Mouse (Mus musculus): Measurements from ENCODE around the gene Ormdl2. TPM values are rescaled to one million over a fixed set of nuclear protein-coding genes. Genes with fewer than 3 reads are reported as not detected.

Ormdl2 gene
- total and polyA plus RNA-seq, 2 experiments from 2014 or later = 11.1 to 15.6 TPM

GRCm38 (mm10) chr10:128802956-128803355 lies 18.5 kb downstream of the Ormdl2 start:
- DNase-seq (ENCODE audit: low spot score) (no peak), ATAC-seq (ENCODE audit: low FRiP score) (no peak)
- Histone ChIP-seq H3K9ac (replicated peaks; ENCODE audit: low read length, poor library complexity, severe bottlenecking) (no peak overlapping the region), H3K27me3 (ENCODE audit: insufficient read depth, low read length) (no peaks in the 10 kb centered on the region), H3K4me1 (ENCODE audit: insufficient read depth, low read length) (peaks cover 20% of the 10 kb centered on the region), H3K4me2 (ENCODE audit: low read depth, low read length, poor library complexity, severe bottlenecking) (peak overlapping the region; percentile 77), H3K27ac (ENCODE audit: low read depth, low read length) (0 out of 2 replicates have a peak overlapping the region, but pooled peaks have one; percentile 96), H3K36me3 (ENCODE audit: insufficient read depth, low read length) (peaks cover 14% of the 10 kb centered on the region), H3K9me3 (ENCODE audit: low read length) (no peaks in the 10 kb centered on the region), H3K4me3 (ENCODE audit: low read depth, low read length) (0 out of 2 replicates have a peak overlapping the region, but pooled peaks have one; percentile 85)
- TF ChIP-seq CTCF (IDR thresholded peaks at IDR 0.05) = no peak
- 63% methylated on average over 4 of the region's 4 CpGs for WGBS

GRCm38 (mm10) chr10:128801981-128802495 lies 19.4 kb downstream of the Ormdl2 start:
- no peak for ATAC-seq (ENCODE audit: low FRiP score)
- DNase-seq (ENCODE audit: low spot score) = no peak
- no peak overlapping the region for H3K4me2 ChIP-seq (ENCODE audit: low read depth, low read length, poor library complexity, severe bottlenecking)
- H3K27me3 ChIP-seq (ENCODE audit: insufficient read depth, low read length) = no peaks in the 10 kb centered on the region
- H3K27ac ChIP-seq (ENCODE audit: low read depth, low read length) = no peak overlapping the region
- 88% methylated on average over 16 of the region's 16 CpGs for WGBS
- peaks cover 10% of the 10 kb centered on the region for H3K36me3 ChIP-seq (ENCODE audit: insufficient read depth, low read length)
- H3K9ac ChIP-seq (replicated peaks; ENCODE audit: low read length, poor library complexity, severe bottlenecking) = no peak overlapping the region
- H3K4me1 ChIP-seq (ENCODE audit: insufficient read depth, low read length) = peaks cover 12% of the 10 kb centered on the region
- no peaks in the 10 kb centered on the region for H3K9me3 ChIP-seq (ENCODE audit: low read length)
- no peak overlapping the region for H3K4me3 ChIP-seq (ENCODE audit: low read depth, low read length)
- TF ChIP-seq CTCF (IDR thresholded peaks at IDR 0.05) = no peak

GRCm38 (mm10) chr10:128798676-128799075 lies 22.8 kb downstream of the Ormdl2 start:
- Histone ChIP-seq H3K4me1 (ENCODE audit: insufficient read depth, low read length) (peaks cover 6% of the 10 kb centered on the region), H3K9ac (replicated peaks; ENCODE audit: low read length, poor library complexity, severe bottlenecking) (no peak overlapping the region), H3K27me3 (ENCODE audit: insufficient read depth, low read length) (no peaks in the 10 kb centered on the region), H3K36me3 (ENCODE audit: insufficient read depth, low read length) (peaks cover 5% of the 10 kb centered on the region; the same call in 1 of the 2 replicates), H3K9me3 (ENCODE audit: low read length) (no peaks in the 10 kb centered on the region), H3K4me3 (ENCODE audit: low read depth, low read length) (no peak overlapping the region), H3K4me2 (ENCODE audit: low read depth, low read length, poor library complexity, severe bottlenecking) (no peak overlapping the region), H3K27ac (ENCODE audit: low read depth, low read length) (no peak overlapping the region)
- WGBS = 96% methylated on average over 8 of the region's 8 CpGs
- ATAC-seq (ENCODE audit: low FRiP score) (no peak), DNase-seq (ENCODE audit: low spot score) (no peak)
- TF ChIP-seq CTCF (IDR thresholded peaks at IDR 0.05) = no peak

GRCm38 (mm10) chr10:128795581-128795980 lies 25.9 kb downstream of the Ormdl2 start:
- ATAC-seq (ENCODE audit: low FRiP score) (no peak), DNase-seq (ENCODE audit: low spot score) (peak; percentile 14)
- Histone ChIP-seq H3K27ac (ENCODE audit: low read depth, low read length) (no peak overlapping the region), H3K36me3 (ENCODE audit: insufficient read depth, low read length) (no peaks in the 10 kb centered on the region; the same call in 1 of the 2 replicates), H3K27me3 (ENCODE audit: insufficient read depth, low read length) (no peaks in the 10 kb centered on the region), H3K4me2 (ENCODE audit: low read depth, low read length, poor library complexity, severe bottlenecking) (no peak overlapping the region), H3K4me3 (ENCODE audit: low read depth, low read length) (no peak overlapping the region), H3K9ac (replicated peaks; ENCODE audit: low read length, poor library complexity, severe bottlenecking) (no peak overlapping the region), H3K9me3 (ENCODE audit: low read length) (no peaks in the 10 kb centered on the region), H3K4me1 (ENCODE audit: insufficient read depth, low read length) (no peaks in the 10 kb centered on the region)
- TF ChIP-seq CTCF (IDR thresholded peaks at IDR 0.05) = no peak
- 96% methylated on average over 3 of the region's 3 CpGs for WGBS

- no peak for ATAC-seq (ENCODE audit: low FRiP score)
- TF ChIP-seq CTCF (IDR thresholded peaks at IDR 0.05) = no peak
- WGBS = 92% methylated on average over 5 of the region's 5 CpGs
Observed at GRCm38 (mm10) chr10:128794391-128794790, 27.1 kb downstream of the Ormdl2 start.

GRCm38 (mm10) chr10:128793258-128793657 lies 28.2 kb downstream of the Ormdl2 start:
- DNase-seq (ENCODE audit: low spot score) = no peak
- Histone ChIP-seq H3K9me3 (ENCODE audit: low read length) (no peaks in the 10 kb centered on the region), H3K27me3 (ENCODE audit: insufficient read depth, low read length) (no peaks in the 10 kb centered on the region), H3K4me2 (ENCODE audit: low read depth, low read length, poor library complexity, severe bottlenecking) (no peak overlapping the region), H3K36me3 (ENCODE audit: insufficient read depth, low read length) (no peaks in the 10 kb centered on the region; the same call in 1 of the 2 replicates), H3K27ac (ENCODE audit: low read depth, low read length) (no peak overlapping the region), H3K4me3 (ENCODE audit: low read depth, low read length) (no peak overlapping the region), H3K9ac (replicated peaks; ENCODE audit: low read length, poor library complexity, severe bottlenecking) (no peak overlapping the region), H3K4me1 (ENCODE audit: insufficient read depth, low read length) (no peaks in the 10 kb centered on the region)
- TF ChIP-seq CTCF (IDR thresholded peaks at IDR 0.05) = no peak
- no peak for ATAC-seq (ENCODE audit: low FRiP score)
- 100% methylated on average over 1 of the region's 1 CpGs for WGBS

More at GRCm38 (mm10) chr10:128794391-128794790, 27.1 kb downstream of the Ormdl2 start:
- no peaks in the 10 kb centered on the region for H3K4me1 ChIP-seq (ENCODE audit: insufficient read depth, low read length)
- H3K9ac ChIP-seq (replicated peaks; ENCODE audit: low read length, poor library complexity, severe bottlenecking) = no peak overlapping the region
- H3K4me2 ChIP-seq (ENCODE audit: low read depth, low read length, poor library complexity, severe bottlenecking) = no peak overlapping the region
- DNase-seq (ENCODE audit: low spot score) = no peak
- H3K27ac ChIP-seq (ENCODE audit: low read depth, low read length) = no peak overlapping the region
- H3K27me3 ChIP-seq (ENCODE audit: insufficient read depth, low read length) = no peaks in the 10 kb centered on the region
- H3K9me3 ChIP-seq (ENCODE audit: low read length) = no peaks in the 10 kb centered on the region
- no peak overlapping the region for H3K4me3 ChIP-seq (ENCODE audit: low read depth, low read length)
- H3K36me3 ChIP-seq (ENCODE audit: insufficient read depth, low read length) = no peaks in the 10 kb centered on the region; the same call in 1 of the 2 replicates

Measured in midbrain, postnatal 0 days (tissue).